Mouse (Mus musculus): ENCODE measurements around the gene Mex3d. TPM values are rescaled to one million over a fixed set of nuclear protein-coding genes. Genes with fewer than 3 reads are reported as not detected.
A peak's percentile ranks its signal among the peaks of the same experiment; 100 is the strongest.

Mex3d gene
- polyA plus RNA-seq, 1 experiment from 2014 or later, result 6.4 TPM

GRCm38 (mm10) chr10:80397524-80398173 lies 10.2 kb upstream of the Mex3d start:
- Histone ChIP-seq H3K4me1 (ENCODE audit: control insufficient read depth, insufficient read depth, low read length) (peaks cover 19% of the 10 kb centered on the region), H3K9me3 (ENCODE audit: control insufficient read depth, low read length) (no peaks in the 10 kb centered on the region), H3K27me3 (replicated peaks; ENCODE audit: control insufficient read depth, insufficient read depth, low read length) (no peaks in the 10 kb centered on the region), H3K9ac (ENCODE audit: low read depth, low read length) (peak overlapping the region; percentile 96), H3K27ac (replicated peaks; ENCODE audit: low read depth, low read length) (peak overlapping the region; percentile 99; the same call in 1 of the 2 replicates), H3K36me3 (ENCODE audit: control insufficient read depth, insufficient read depth, low read length) (peaks cover 62% of the 10 kb centered on the region), H3K4me3 (ENCODE audit: low read depth, low read length) (peak overlapping the region; percentile 76), H3K4me2 (ENCODE audit: low read depth, low read length) (peak overlapping the region; percentile 94)
- DNase-seq (ENCODE audit: low spot score) (no peak), ATAC-seq (ENCODE audit: low read depth) (no peak)
- 48% methylated on average over 8 of the region's 8 CpGs for WGBS

- no peaks in the 10 kb centered on the region for H3K9me3 ChIP-seq (ENCODE audit: control insufficient read depth, low read length)
- peak overlapping the region; percentile 94 for H3K4me2 ChIP-seq (ENCODE audit: low read depth, low read length)
- DNase-seq (ENCODE audit: low spot score) (no peak), ATAC-seq (ENCODE audit: low read depth) (no peak)
- peaks cover 64% of the 10 kb centered on the region for H3K36me3 ChIP-seq (ENCODE audit: control insufficient read depth, insufficient read depth, low read length)
- peak overlapping the region; percentile 76; the same call in 1 of the 2 replicates for H3K4me3 ChIP-seq (ENCODE audit: low read depth, low read length)
- WGBS, result 88% methylated on average over 11 of the region's 11 CpGs
- no peaks in the 10 kb centered on the region for H3K27me3 ChIP-seq (replicated peaks; ENCODE audit: control insufficient read depth, insufficient read depth, low read length)
- peaks cover 19% of the 10 kb centered on the region for H3K4me1 ChIP-seq (ENCODE audit: control insufficient read depth, insufficient read depth, low read length)
- peak overlapping the region; percentile 96 for H3K9ac ChIP-seq (ENCODE audit: low read depth, low read length)
- no peak overlapping the region for H3K27ac ChIP-seq (replicated peaks; ENCODE audit: low read depth, low read length)
These were observed 9.5 kb upstream of the Mex3d start for GRCm38 (mm10) chr10:80396822-80397523.

GRCm38 (mm10) chr10:80395025-80395627 lies 7.7 kb upstream of the Mex3d start:
- no peak overlapping the region for H3K27ac ChIP-seq (replicated peaks; ENCODE audit: low read depth, low read length)

GRCm38 (mm10) chr10:80392687-80393086 lies 5.2 kb upstream of the Mex3d start:
- peaks cover 17% of the 10 kb centered on the region for H3K4me1 ChIP-seq (ENCODE audit: control insufficient read depth, insufficient read depth, low read length)
- H3K36me3 ChIP-seq (ENCODE audit: control insufficient read depth, insufficient read depth, low read length), result peaks cover 69% of the 10 kb centered on the region
- ATAC-seq (ENCODE audit: low read depth), result no peak

More at GRCm38 (mm10) chr10:80395025-80395627, 7.7 kb upstream of the Mex3d start:
- Histone ChIP-seq H3K27me3 (replicated peaks; ENCODE audit: control insufficient read depth, insufficient read depth, low read length) (no peaks in the 10 kb centered on the region), H3K4me2 (ENCODE audit: low read depth, low read length) (no peak overlapping the region), H3K9me3 (ENCODE audit: control insufficient read depth, low read length) (no peaks in the 10 kb centered on the region), H3K9ac (ENCODE audit: low read depth, low read length) (no peak overlapping the region), H3K4me1 (ENCODE audit: control insufficient read depth, insufficient read depth, low read length) (peaks cover 16% of the 10 kb centered on the region), H3K36me3 (ENCODE audit: control insufficient read depth, insufficient read depth, low read length) (peaks cover 69% of the 10 kb centered on the region), H3K4me3 (ENCODE audit: low read depth, low read length) (no peak overlapping the region)
- DNase-seq (ENCODE audit: low spot score), result no peak
- ATAC-seq (ENCODE audit: low read depth), result no peak
- 95% methylated on average over 35 of the region's 35 CpGs for WGBS

GRCm38 (mm10) chr10:80390697-80391096 lies 3.2 kb upstream of the Mex3d start:
- Histone ChIP-seq H3K27ac (replicated peaks; ENCODE audit: low read depth, low read length) (no peak overlapping the region), H3K4me1 (ENCODE audit: control insufficient read depth, insufficient read depth, low read length) (peaks cover 7% of the 10 kb centered on the region; the same call in 1 of the 2 replicates), H3K4me3 (ENCODE audit: low read depth, low read length) (no peak overlapping the region), H3K27me3 (replicated peaks; ENCODE audit: control insufficient read depth, insufficient read depth, low read length) (no peaks in the 10 kb centered on the region), H3K36me3 (ENCODE audit: control insufficient read depth, insufficient read depth, low read length) (peaks cover 51% of the 10 kb centered on the region), H3K9ac (ENCODE audit: low read depth, low read length) (no peak overlapping the region), H3K4me2 (ENCODE audit: low read depth, low read length) (no peak overlapping the region), H3K9me3 (ENCODE audit: control insufficient read depth, low read length) (no peaks in the 10 kb centered on the region)
- DNase-seq (ENCODE audit: low spot score), result no peak
- no peak for ATAC-seq (ENCODE audit: low read depth)
- WGBS, result 85% methylated on average over 9 of the region's 9 CpGs

More at GRCm38 (mm10) chr10:80392687-80393086, 5.2 kb upstream of the Mex3d start:
- H3K27ac ChIP-seq (replicated peaks; ENCODE audit: low read depth, low read length), result no peak overlapping the region
- 93% methylated on average over 5 of the region's 5 CpGs for WGBS
- H3K4me3 ChIP-seq (ENCODE audit: low read depth, low read length), result no peak overlapping the region
- no peaks in the 10 kb centered on the region for H3K27me3 ChIP-seq (replicated peaks; ENCODE audit: control insufficient read depth, insufficient read depth, low read length)
- H3K4me2 ChIP-seq (ENCODE audit: low read depth, low read length), result no peak overlapping the region
- DNase-seq (ENCODE audit: low spot score), result no peak
- H3K9me3 ChIP-seq (ENCODE audit: control insufficient read depth, low read length), result no peaks in the 10 kb centered on the region
- no peak overlapping the region for H3K9ac ChIP-seq (ENCODE audit: low read depth, low read length)

GRCm38 (mm10) chr10:80389185-80389708 lies 1.8 kb upstream of the Mex3d start:
- H3K27ac ChIP-seq (replicated peaks; ENCODE audit: low read depth, low read length), result no peak overlapping the region
- DNase-seq (ENCODE audit: low spot score), result no peak
- WGBS, result 76% methylated on average over 4 of the region's 4 CpGs
- H3K9me3 ChIP-seq (ENCODE audit: control insufficient read depth, low read length), result no peaks in the 10 kb centered on the region
- H3K36me3 ChIP-seq (ENCODE audit: control insufficient read depth, insufficient read depth, low read length), result peaks cover 42% of the 10 kb centered on the region
- H3K27me3 ChIP-seq (replicated peaks; ENCODE audit: control insufficient read depth, insufficient read depth, low read length), result no peaks in the 10 kb centered on the region
- no peak for ATAC-seq (ENCODE audit: low read depth)
- H3K4me1 ChIP-seq (ENCODE audit: control insufficient read depth, insufficient read depth, low read length), result peaks cover 17% of the 10 kb centered on the region
- no peak overlapping the region for H3K9ac ChIP-seq (ENCODE audit: low read depth, low read length)
- no peak overlapping the region for H3K4me3 ChIP-seq (ENCODE audit: low read depth, low read length)
- H3K4me2 ChIP-seq (ENCODE audit: low read depth, low read length), result no peak overlapping the region

GRCm38 (mm10) chr10:80388731-80389130 lies 1.3 kb upstream of the Mex3d start:
- Histone ChIP-seq H3K4me3 (ENCODE audit: low read depth, low read length) (no peak overlapping the region), H3K27ac (replicated peaks; ENCODE audit: low read depth, low read length) (no peak overlapping the region; the same call in 1 of the 2 replicates), H3K4me1 (ENCODE audit: control insufficient read depth, insufficient read depth, low read length) (peaks cover 20% of the 10 kb centered on the region), H3K9me3 (ENCODE audit: control insufficient read depth, low read length) (no peaks in the 10 kb centered on the region), H3K36me3 (ENCODE audit: control insufficient read depth, insufficient read depth, low read length) (peaks cover 40% of the 10 kb centered on the region), H3K27me3 (replicated peaks; ENCODE audit: control insufficient read depth, insufficient read depth, low read length) (no peaks in the 10 kb centered on the region), H3K9ac (ENCODE audit: low read depth, low read length) (no peak overlapping the region), H3K4me2 (ENCODE audit: low read depth, low read length) (peak overlapping the region; percentile 91; the same call in 1 of the 2 replicates)
- ATAC-seq (ENCODE audit: low read depth), result no peak
- no peak for DNase-seq (ENCODE audit: low spot score)
- WGBS, result 28% methylated on average over 2 of the region's 2 CpGs

GRCm38 (mm10) chr10:80386735-80387471 lies 556 bp downstream of the Mex3d start:
- DNase-seq (ENCODE audit: low spot score), result peak; percentile 23
- H3K9ac ChIP-seq (ENCODE audit: low read depth, low read length), result peak overlapping the region; percentile 95
- 0% methylated on average over 16 of the region's 94 CpGs for WGBS
- peak overlapping the region; percentile 90 for H3K4me3 ChIP-seq (ENCODE audit: low read depth, low read length)
- H3K4me2 ChIP-seq (ENCODE audit: low read depth, low read length), result peak overlapping the region; percentile 91
- H3K27ac ChIP-seq (replicated peaks; ENCODE audit: low read depth, low read length), result peak overlapping the region; percentile 92
- no peaks in the 10 kb centered on the region for H3K9me3 ChIP-seq (ENCODE audit: control insufficient read depth, low read length)
- H3K36me3 ChIP-seq (ENCODE audit: control insufficient read depth, insufficient read depth, low read length), result peaks cover 37% of the 10 kb centered on the region
- H3K27me3 ChIP-seq (replicated peaks; ENCODE audit: control insufficient read depth, insufficient read depth, low read length), result no peaks in the 10 kb centered on the region
- peaks cover 20% of the 10 kb centered on the region for H3K4me1 ChIP-seq (ENCODE audit: control insufficient read depth, insufficient read depth, low read length)
- ATAC-seq (ENCODE audit: low read depth), result no peak
